Mouse (Mus musculus): ENCODE data around the gene Mpp4.

The Mpp4 gene

DNA sequence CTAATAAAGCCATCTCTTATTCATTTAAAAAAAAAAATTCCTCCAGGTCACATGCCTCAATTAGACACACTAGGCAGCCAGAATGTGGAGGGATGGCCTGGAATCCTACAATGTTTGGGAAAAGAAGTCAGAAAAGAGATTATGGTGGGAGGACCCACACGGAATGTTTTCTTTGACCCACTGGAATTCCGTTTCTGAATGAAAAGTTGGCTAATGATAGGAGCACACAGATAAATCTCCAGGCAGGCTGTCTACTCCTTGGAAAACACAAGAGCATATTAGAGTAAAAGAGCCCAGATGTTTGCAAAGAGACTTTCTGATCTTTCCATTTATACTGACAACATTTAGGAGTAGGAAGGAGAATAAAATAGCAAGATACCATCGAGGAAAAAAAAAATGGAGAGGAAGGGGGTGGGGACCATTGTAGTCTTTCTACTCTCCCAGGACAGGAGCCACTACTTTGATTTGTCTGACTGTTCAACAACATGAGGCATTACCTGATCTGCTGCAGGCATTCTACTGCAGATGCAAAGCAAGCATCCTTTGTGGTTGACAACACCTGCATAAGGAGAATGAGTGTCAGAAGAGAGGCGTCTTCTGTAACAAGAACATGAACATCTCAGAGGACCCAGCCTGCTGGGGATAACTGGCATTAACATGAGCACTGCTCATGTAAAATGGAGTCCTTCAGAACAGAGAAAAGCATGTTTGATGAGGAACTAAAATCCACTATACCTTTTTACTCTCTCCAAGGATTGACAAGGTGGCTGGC is 4.7 kb upstream of the Mpp4 start:
- DNase-seq, result no peak

DNA sequence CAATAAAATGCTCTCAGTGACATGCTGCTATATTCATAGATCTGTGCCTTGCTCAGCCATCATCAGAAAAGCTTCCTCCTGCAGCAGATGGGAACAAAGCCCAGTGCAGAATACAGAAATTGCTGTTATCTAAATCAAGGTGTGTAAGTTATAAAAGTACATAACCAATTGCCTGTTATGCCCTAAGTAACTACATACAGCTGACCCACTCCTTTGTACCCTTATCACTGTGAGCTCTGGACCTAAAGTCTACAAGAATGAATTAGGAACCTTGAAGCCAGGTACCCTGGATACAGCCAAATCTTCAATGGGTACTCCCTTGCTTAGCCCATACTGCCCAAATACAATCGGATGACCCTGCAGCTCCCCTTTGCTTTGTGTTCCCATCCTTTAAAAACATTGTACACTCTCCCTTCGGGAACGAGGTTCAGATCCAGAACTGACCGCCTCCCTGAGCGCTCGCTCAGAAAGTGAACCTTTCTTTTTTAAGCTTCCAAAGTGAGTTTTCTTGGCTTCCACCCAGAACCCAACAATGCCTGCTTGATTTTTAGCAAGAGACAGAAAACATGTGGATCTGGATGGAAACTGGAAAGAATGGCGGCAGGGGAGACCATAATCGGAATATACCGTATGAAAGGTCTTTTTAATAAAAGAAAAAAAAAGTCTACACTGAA is 3.2 kb upstream of the Mpp4 start:
- DNase-seq, result no peak

DNA sequence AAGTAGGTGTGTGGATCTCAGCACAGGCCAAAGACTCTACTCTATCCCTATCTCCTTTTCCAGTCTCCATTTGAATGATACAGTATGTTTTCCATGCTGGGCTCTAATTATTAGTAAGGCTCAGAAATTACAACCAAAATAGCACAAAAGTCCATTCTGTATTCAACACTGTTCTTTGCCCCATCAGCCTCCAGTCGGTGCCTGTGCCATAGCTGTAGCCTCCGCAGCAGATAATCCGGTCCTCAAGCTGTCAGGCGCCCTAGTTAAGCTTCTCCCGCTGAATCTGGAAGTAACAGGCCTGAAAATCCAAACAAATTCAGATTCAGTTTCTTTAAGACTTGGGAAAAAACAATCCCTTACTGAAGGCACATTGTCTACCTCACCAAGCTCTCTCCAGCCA is 729 bp upstream of the Mpp4 start:
- DNase-seq, result peak in 1 of 2 experiments; percentile 33

DNA sequence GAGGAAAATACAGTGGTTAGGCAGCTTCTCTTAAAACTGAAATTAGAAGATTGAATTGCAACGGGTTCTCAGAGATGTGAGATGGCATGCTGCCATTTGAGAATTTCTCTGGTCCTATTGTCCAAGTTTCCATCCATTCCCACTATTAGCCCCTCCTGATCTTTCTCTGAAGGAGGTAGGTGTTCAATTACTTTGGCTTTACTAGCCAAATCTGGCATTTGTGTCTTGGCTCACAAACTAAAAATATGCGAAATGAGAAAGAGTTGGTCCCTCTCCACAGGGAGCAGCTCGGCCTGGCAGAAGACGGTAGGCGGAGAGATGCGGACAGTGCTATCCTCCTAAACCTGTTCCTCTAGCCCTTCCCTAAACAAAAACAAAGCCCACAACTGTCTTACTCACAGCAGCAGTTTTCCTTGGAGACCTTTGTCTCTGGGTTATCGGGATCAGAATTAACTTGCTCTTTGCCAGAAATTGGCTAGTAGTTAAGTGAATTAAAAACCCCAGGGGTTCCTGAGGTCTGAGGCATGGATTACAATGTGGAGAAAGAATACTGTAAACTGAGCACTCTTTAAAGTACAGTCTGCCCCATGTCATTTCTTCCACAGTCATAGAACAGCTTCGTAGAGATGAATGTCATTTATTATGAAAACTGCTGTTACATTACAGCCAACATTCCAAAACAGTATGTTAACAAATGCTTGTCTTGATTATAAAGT is 722 bp downstream of the Mpp4 start:
- DNase-seq, result peak; percentile 33 to 38

DNA sequence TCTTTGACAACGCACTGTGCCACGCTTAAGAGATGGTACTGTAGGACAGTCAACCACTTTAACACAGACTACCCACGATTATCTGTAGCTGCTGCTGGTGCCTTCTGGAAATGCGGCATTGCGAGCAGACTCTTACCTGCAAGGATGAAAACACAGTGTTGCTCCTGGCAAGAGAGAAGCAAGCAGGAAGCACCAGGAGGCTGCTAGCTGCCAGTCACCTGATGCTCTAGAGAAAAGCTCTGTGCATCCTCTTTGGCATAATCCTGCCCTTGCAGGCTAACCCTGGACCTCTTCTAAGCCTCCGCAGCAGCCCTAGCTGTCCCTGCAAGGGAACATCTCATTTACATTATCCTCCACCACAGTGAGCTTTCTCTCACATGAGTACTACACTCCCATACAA is 1.8 kb downstream of the Mpp4 start:
- peak; percentile 40 to 53 for DNase-seq

DNA sequence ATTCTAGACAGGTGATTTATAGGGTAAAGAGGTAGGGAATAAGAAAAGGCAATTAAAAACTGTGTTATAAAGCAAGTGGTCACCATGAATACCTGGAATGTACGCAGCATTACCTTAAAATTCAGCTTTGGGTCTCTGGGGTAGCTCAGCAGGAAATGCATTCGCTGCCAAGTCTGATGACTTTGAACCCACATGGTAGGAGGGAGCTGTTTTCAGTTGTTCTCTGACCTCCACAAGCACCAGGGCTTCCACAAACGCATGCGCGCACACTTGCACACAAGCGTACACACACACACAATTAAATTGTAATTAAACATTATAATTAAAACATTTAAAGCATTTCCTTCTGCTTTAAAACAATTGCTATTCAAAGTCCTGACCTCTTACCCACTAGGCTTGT is 2.3 kb downstream of the Mpp4 start:
- DNase-seq, result peak in 1 of 2 experiments; percentile 23

DNA sequence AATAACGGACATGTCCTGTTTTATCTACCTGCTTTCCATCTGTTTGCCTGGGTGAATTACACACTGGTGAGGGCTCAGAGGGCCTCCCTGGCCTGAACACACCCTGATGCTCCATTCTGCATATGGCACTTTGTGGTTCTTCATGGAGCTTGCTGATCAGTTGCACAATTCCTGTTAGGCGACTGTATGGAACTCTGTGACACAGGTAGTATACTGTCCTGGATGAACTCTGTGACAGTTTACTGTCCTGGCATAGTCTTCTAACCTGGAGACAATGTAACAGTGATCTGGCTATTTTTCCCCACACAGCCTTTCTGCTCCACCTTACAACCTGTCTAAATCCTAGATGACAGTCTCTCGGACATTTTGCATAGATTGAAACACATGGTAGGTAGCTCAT is 4.1 kb downstream of the Mpp4 start:
- no peak for DNase-seq

DNA sequence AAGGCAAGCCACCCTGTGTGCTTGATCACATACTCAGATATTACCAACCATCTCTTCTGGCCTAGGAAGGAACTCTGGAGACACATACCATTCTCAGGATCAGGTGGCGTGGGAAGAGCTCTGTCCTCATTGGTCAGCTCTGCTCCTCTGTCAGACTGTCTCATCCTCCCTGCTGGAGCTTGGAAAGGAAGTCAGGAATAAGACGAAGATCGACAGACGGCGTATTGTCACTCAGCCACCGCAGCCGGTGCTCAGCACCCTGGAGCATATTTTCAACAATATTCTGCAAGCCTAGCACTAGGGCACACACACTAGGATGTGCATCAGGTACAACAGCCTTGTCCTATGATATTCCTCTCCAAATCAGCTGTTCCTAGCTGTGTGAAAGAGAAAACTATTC is 4.7 kb downstream of the Mpp4 start:
- DNase-seq, result peak; percentile 18 to 30

DNA sequence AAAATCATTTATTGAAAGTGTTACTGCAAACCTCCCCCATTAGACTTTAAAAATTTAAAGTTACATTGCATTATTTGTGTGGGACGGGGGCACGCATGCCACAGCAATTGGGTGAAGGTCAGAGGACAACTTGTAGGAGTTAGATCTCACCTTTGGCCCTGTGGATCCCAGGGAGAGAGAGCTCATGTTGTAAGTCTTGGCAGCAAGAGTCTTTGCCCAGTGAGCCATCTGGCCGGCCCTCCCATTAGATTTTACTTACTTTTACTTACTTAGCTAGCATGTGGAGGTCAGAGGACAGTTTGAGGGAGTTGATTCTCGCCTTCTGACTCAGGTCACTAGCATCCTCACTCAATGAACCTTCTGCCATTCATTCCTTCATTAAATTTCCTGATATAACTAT is 5.3 kb downstream of the Mpp4 start:
- no peak for DNase-seq

DNA sequence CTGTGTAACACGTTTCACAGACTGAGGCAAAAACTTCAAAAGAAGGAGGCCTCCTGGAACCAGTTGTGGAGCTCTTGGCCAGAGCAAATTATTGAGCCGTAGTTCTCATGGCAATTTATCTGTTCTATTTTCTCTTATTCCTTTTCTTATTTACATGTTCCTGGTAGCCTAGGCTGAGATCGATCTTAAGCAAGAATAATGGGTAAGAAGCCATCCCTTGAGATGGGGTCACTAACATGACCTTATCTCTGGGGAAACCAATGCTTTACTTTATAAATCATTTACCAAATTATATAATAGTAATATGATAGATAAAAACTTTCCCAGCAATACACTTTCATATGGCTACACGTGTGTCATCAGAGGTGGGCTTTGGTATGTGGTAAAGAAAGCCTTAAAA is 10.8 kb downstream of the Mpp4 start:
- no peak for DNase-seq

DNA sequence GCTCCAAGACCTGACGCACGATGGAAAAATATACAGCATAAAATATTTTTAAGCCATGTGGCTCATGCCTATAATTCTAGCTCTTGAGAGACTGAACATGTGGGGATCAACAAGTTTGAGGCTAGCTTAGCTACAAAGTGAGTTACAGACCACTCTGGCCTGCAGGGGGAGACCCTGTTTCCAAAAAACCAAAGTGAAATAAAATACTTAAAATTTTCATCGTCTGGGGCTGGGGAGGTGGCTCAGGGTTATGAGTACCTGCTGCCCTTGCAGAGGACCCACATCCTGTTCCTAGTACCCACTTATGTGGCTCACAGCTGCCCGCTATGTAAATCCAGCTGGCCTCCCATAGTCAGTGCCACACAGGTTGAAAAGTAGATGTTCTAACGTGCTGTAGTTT is 12.6 kb downstream of the Mpp4 start:
- no peak for DNase-seq

DNA sequence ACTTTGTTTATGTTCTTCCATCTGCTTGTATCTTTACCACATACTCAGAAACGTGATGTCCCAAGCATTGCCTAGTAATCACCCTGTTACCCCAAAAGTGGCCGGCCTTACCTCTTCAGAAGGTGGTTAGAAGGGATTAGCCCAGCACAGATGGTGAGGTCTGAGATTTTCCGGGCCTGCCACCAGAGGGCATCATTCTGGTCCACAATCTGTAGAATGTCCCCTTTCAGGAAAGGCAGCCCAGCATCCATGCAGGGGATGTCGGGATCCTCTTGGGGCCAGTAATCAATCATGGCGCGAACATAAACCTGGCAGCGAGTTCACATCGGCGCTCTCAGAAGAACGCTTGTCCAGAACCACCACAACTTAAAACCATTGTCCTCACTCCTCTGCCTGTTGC is 18.6 kb downstream of the Mpp4 start:
- DNase-seq, result peak; percentile 51 to 61

DNA sequence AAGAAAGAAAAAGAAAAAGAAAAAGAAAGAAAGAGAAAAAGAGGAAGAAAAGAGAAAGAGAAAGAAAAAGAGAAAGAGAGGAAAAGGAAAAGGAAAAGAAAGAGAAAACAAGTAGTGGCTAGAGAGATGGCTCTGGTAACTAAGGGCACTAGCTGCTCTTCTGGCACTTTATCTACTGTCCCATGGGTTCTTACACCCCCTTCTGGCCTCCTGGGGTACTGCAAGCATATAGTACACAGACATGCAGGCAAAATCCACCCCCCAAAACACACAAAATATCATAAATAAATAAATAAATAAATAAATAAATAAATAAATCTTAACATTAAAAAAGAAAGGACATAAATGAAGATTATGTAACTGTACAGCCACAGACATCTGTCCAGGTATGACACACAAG is 20.4 kb downstream of the Mpp4 start:
- DNase-seq, result peak; percentile 48 to 50

DNA sequence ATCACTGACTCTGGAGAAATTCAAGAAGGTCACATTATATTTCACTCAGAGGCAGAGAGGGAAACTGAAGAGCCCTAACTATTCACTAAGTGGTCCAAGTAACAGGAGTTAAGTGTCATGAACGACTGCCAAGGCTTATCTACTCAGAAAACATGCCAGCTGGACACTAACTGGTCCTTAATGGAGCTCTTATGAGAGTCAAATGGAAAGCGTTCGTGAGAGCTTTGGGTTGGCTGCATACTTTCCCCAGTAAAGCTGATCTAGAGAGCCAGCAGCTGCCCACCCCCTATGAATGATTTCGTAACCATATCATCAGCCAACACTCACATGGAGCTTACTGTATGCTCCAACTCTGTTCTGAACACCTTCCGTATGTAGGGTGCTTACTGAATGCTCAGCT is 28.8 kb downstream of the Mpp4 start:
- no peak for DNase-seq

DNA sequence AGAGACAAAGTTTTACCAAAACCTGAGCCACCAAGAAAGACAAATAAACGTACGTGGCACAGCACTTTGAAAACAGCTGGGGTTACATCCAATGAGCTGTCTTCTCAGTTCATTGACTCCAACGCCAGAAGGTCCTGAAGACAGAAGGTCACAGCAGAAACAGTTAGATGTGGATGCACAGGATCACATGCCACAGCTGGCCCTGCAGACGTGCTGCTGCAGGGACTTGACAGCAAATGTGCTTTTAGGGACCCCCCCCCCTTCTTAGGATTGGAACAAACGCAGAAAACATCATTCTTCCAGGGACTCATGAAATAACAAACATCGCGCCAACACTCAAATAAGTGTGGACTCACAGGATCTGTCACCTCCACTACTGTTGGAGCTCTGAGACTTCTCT is 34.3 kb downstream of the Mpp4 start:
- no peak for DNase-seq

DNA sequence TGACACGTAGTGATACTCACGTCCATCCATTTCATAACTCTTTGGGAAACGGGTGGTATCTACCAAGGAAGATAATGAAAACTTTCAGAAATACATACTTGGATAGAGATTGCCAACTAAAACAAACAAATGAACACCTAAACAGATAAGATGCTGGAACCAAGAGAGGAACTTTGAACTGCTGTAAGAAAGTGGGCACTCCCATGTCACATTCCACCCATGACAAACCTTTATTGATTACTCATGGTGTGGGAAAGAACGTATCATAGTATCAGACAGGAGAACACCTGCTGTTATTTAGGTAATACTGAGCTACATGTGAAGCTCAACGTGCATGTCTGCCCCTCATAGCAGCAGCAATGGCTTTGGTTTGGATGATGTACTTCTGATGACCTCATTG is 37.6 kb downstream of the Mpp4 start:
- no peak for DNase-seq

DNA sequence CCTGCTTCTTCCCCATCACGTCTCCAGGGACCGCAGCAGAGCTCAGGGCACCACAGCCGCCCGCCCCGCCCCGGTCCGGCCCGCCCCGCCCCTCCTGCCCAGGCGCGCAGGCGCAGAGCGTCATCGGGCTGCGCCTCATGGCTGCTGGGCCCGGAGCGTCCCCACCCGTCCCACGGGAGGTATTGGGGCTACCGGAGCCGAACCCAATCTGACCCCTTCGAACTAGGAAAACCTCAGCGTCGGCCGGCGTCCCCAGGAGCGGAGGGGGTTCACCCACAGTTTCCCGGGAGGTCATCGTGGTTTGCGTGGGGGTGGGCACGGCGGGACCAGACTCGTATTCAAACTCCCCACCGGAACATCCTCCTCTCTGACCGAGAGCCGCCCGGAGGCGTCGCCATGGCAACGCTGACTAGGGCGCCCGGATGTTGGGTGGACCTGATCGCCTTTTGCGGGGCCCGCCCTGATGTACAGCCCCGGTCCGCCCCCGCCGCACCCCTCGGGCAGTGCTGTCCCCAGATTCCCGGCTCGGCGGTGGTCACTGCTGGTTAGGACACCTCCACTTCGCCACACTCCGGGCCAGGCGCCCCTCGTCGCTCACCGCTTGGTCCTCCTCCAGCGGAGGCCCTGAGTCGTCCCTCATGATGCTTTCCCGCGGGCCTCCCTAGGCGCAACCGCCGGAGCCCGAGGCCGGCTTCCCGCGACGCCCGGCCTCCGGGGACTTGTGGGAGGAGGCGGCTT is 43.3 kb downstream of the Mpp4 start, which contains the start of gene Tmem237:
TSS of gene Tmem237 (minus strand) at position 689 of the 738 bp plus-strand sequence.
- peak; percentile 90 to 92 for DNase-seq

DNA sequence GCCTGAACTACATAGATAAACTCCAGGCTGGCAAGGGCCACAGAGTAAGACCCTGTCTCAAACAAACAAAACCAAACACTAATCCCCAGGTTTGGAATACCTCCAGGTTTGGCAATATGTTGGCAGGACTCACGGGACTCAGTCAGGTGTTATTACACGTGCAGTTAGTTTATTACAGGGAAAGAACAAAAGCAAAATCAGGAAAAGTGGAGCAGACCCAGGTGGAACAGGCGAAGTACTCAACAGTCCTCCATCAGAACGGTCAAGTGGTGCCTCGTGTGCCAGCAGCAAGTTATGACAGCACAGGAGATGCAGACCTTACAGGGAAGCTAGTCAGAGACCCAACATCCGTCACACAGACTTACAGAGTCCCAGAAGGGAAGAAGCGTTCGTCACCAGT is 52.7 kb downstream of the Mpp4 start:
- DNase-seq, result no peak

DNA sequence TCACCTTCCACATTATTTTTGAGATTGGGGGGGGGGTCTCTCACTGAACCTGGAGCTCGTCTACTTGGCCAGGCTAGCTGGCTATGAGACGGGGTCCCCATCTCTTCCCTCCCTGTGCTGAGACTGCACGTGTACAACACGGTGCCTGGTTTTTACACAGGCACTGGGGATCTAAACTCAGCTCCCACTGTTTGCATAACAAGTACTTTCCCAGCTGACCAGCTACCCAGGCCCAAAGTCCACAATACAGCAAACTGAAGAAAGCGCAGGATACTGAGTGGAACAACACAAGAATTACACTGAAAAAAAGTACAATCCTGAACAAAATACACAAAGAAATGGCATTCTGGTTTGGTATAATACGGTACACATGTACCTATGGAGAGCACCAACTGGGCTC is 61.1 kb downstream of the Mpp4 start:
- no peak for DNase-seq

DNA sequence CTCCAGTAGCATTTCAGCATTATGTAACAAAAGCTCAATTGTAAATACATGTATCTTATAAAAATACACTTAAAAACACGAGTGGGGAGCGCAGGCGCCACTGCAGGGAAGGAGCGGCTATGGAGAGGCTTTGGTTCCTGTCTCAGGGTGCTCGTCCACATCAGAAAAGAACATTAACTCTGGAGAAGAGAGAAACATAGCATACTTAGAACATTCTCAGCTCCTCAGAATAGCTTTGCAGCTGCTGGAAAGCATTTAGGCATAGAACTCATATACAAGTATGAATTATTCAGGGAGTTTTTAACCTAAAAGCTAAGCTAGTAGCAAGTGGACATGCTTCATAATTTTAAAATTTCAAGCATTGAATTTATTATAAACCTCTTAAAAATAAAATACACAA is 62.2 kb downstream of the Mpp4 start:
- DNase-seq, result no peak

DNA sequence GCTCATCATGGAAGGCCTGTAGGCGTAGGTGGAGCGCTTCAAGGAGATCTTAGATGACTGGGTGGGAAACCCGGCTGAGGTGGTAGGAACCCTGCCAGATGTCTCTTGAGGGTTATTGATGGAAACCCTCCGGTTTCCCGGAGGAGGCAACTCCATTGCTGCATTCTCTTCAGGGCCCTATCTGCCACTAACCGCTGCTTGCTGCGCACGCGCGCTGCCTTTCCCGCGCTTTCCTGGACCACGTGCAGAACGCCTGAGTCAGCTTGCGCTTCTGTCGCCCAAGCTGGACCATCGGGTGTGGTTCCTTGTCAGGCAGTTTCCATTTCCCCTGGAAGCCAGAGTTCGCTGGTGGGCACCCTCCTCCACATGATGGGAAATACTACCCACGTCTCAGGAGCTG is 68.5 kb downstream of the Mpp4 start, which contains the start of gene C2cd6:
TSS of gene C2cd6 (minus strand) at position 196 of the 400 bp plus-strand sequence.
- DNase-seq, result no peak

All from cerebellum, postnatal 36 days (tissue).